Mouse (Mus musculus) CH12.LX (cell line): Measurements from ENCODE around the gene Sec22c.

Source experiments
- CHD2 ChIP-seq: IDR thresholded peaks from 2 replicates; pipeline ENCODE4 v1.6.1; 2011; ENCODE audit warnings: low read length, improper control_type of control experiment
- CTCF ChIP-seq, 2 experiments: IDR thresholded peaks in 1 of 2; conservative IDR thresholded peaks in 1 of 2; 2 replicates each; pipeline ENCODE4 v1.5.1; 2011 to 2012; ENCODE audit warnings: low read depth in 2 of 2, low read length in 2 of 2, improper control_type of control experiment in 1 of 2, inconsistent platforms in 1 of 2, mild to moderate bottlenecking in 1 of 2, moderate library complexity in 1 of 2
- E2F4 ChIP-seq: IDR thresholded peaks from 2 replicates; pipeline ENCODE4 v1.6.1; 2011; ENCODE audit warnings: low read depth, low read length, improper control_type of control experiment; ENCODE audit not compliant: insufficient replicate concordance
- EP300 ChIP-seq: IDR thresholded peaks from 2 replicates; pipeline ENCODE4 v1.6.1; 2011; ENCODE audit warnings: low read length, improper control_type of control experiment
- HCFC1 ChIP-seq: IDR thresholded peaks from 2 replicates; pipeline ENCODE4 v1.6.1; 2012; ENCODE audit warnings: low read depth, mild to moderate bottlenecking, inconsistent platforms, low read length, improper control_type of control experiment
- JUND ChIP-seq: conservative IDR thresholded peaks from 2 replicates; pipeline ENCODE4 v1.6.1; 2011; ENCODE audit warnings: low read depth, low read length, improper control_type of control experiment
- NRF1 ChIP-seq: IDR thresholded peaks from 2 replicates; pipeline ENCODE4 v1.6.1; 2014; ENCODE audit warnings: low read depth, mild to moderate bottlenecking, inconsistent platforms, low read length, improper control_type of control experiment, moderate library complexity
- POLR2A ChIP-seq: IDR thresholded peaks from 2 replicates; pipeline ENCODE4 v1.6.1; 2011; ENCODE audit warnings: low read depth, mild to moderate bottlenecking, improper control_type of control experiment, low read length
- POLR2AphosphoS2 ChIP-seq: IDR thresholded peaks from 2 replicates; pipeline ENCODE4 v1.6.1; 2011; ENCODE audit warnings: low read depth, low read length, improper control_type of control experiment
- USF1 ChIP-seq: IDR thresholded peaks from 2 replicates; pipeline ENCODE4 v1.6.1; 2014; ENCODE audit warnings: low read depth, mild to moderate bottlenecking, inconsistent platforms, low read length, improper control_type of control experiment
- ZMIZ1 ChIP-seq: IDR thresholded peaks from 2 replicates; pipeline ENCODE4 v1.6.1; 2012; ENCODE audit warnings: low read depth, mild to moderate bottlenecking, inconsistent platforms, low read length, improper control_type of control experiment
- ZNF384 ChIP-seq: IDR thresholded peaks from 2 replicates; pipeline ENCODE4 v1.6.1; 2012; ENCODE audit warnings: low read depth, low read length, improper control_type of control experiment, inconsistent platforms

DNA sequence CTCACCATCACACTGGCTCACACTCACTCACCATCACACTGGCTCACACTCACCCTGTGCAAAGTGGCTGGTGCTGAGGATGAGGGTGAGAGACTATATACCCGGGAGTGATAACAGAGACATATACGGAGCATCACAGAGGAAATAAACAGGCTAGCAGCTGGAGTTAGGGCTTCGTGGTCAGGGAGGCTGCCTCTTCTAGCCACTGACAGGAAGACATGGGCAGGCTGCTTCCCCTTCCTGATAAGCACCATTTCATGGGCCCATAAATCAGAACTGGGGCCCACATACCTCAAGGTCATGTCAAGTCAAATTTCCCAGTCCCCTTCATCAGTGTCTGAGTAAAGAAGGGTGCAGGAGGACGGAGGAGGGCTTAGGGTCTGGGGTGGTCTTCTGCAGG, 28.2 kb downstream of the Sec22c start:
- no peak for TF ChIP-seq ZNF384
- no peak for TF ChIP-seq CTCF (conservative IDR thresholded peaks at IDR 0.05 in 1 of 2, IDR thresholded peaks at IDR 0.05 in 1 of 2; ENCODE audit: low read depth in 2 of 2, low read length in 2 of 2)
- no peak for TF ChIP-seq HCFC1
- no peak for TF ChIP-seq POLR2AphosphoS2
- TF ChIP-seq USF1, result no peak
- TF ChIP-seq JUND, result no peak
- TF ChIP-seq EP300, result no peak
- no peak for TF ChIP-seq CHD2
- no peak for TF ChIP-seq ZMIZ1
- no peak for TF ChIP-seq E2F4
- TF ChIP-seq NRF1, result no peak
- no peak for TF ChIP-seq POLR2A
